Mouse (Mus musculus): ENCODE results near the gene Ccdc73. TPM values are rescaled to one million over a fixed set of nuclear protein-coding genes. Genes with fewer than 3 reads are reported as not detected.
"Not testable (repeated sequence)": the region's sequence is repeated elsewhere in the genome, so short reads cannot be mapped to it uniquely, and the experiment has no call there.

Ccdc73 gene
- total RNA-seq, 2 experiments from 2014 or later = 3.1 to 4.4 TPM

GRCm38 (mm10) chr2:104869101-104869500 lies 1.5 kb downstream of the Ccdc73 start:
- no peak for DNase-seq

- no peak for DNase-seq
Measured at GRCm38 (mm10) chr2:104878794-104879193, 11.2 kb downstream of the Ccdc73 start.

- no peak for DNase-seq
Measured at GRCm38 (mm10) chr2:104886109-104886508, 18.5 kb downstream of the Ccdc73 start.

- not testable (repeated sequence) for DNase-seq
Measured at GRCm38 (mm10) chr2:104887331-104887730, 19.7 kb downstream of the Ccdc73 start.

GRCm38 (mm10) chr2:104887882-104888566 lies 20.4 kb downstream of the Ccdc73 start:
- DNase-seq = peak; percentile 67 to 88

GRCm38 (mm10) chr2:104899975-104900374 lies 32.4 kb downstream of the Ccdc73 start:
- DNase-seq = no peak

- DNase-seq = no peak
Measured at GRCm38 (mm10) chr2:104915709-104916108, 48.1 kb downstream of the Ccdc73 start.

GRCm38 (mm10) chr2:104964492-104964891 lies 96.9 kb downstream of the Ccdc73 start:
- peak; percentile 26 to 46 for DNase-seq

GRCm38 (mm10) chr2:104981712-104982111 lies 114.1 kb downstream of the Ccdc73 start:
- no peak for DNase-seq

GRCm38 (mm10) chr2:104985796-104986195 lies 118.2 kb downstream of the Ccdc73 start:
- no peak for DNase-seq

GRCm38 (mm10) chr2:104988974-104989373 lies 121.4 kb downstream of the Ccdc73 start:
- no peak for DNase-seq

- no peak for DNase-seq
Measured at GRCm38 (mm10) chr2:104994436-104994835, 126.8 kb downstream of the Ccdc73 start.

GRCm38 (mm10) chr2:104996201-104996600 lies 128.6 kb downstream of the Ccdc73 start:
- DNase-seq = no peak

- DNase-seq = peak in 1 of 2 experiments; percentile 16
Measured at GRCm38 (mm10) chr2:105007236-105007635, 139.6 kb downstream of the Ccdc73 start.

GRCm38 (mm10) chr2:105016192-105016966 lies 148.8 kb downstream of the Ccdc73 start:
- no peak for DNase-seq

GRCm38 (mm10) chr2:105016967-105017287 lies 149.3 kb downstream of the Ccdc73 start, which contains the start of gene Eif3m:
Gene Eif3m (minus strand): TSS chr2:105017080.
- DNase-seq = peak; percentile 95 to 97

- no peak for DNase-seq
Measured at GRCm38 (mm10) chr2:105017802-105018201, 150.2 kb downstream of the Ccdc73 start.

- no peak for DNase-seq
Measured at GRCm38 (mm10) chr2:105019457-105019856, 151.9 kb downstream of the Ccdc73 start.

- DNase-seq = no peak
Measured at GRCm38 (mm10) chr2:105021256-105021655, 153.7 kb downstream of the Ccdc73 start.

- DNase-seq = no peak
Measured at GRCm38 (mm10) chr2:105021836-105022235, 154.2 kb downstream of the Ccdc73 start.

GRCm38 (mm10) chr2:105023031-105023615 lies 155.5 kb downstream of the Ccdc73 start:
- DNase-seq = peak; percentile 45 to 56

GRCm38 (mm10) chr2:105023815-105024214 lies 156.2 kb downstream of the Ccdc73 start:
- no peak for DNase-seq

- DNase-seq = not testable (repeated sequence)
Measured at GRCm38 (mm10) chr2:105025610-105026009, 158.0 kb downstream of the Ccdc73 start.
